In the genomic region with DNA sequence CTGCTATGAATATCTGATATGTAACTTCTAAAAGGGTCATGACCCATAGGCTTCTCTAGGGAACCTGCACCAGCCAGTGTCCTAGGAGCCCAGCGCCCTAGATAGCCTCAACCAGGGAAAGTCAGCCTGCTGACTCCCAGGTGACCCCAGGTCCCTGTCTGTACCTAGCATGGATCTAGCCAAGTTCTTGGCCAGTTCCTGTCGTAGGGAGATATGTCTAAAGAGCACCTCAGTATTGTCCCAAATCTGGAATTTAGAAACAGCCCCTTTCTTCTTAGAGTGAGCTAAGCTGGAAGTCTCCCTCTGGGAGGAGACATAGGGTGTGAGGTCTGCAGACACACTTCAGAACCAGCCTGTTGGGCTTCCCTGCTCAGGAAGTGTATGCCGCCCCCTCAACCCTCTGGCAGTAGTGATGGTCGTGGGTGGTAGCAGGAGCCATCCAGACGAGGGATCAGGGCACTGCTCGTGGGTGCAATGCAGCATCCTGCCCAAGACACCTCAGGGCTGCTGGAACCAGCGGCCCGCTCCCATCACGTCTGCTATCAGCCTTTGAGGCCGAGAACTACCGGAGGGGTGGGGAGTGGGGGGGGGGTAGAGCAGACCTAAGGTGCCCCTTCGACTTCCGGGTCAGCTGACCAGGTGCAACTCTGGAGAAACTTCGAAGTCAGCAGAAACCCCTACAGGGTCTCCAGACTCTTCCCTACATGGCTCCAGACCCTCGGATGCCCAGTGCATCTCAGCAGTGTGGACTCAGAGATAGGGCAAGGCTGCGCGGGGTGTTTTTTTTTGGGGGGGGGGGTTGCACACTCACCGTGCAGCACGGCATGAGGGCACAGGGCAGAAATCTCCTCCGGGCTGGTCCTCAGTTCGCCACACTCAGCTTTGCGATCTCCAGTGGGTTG, we compare ENCODE assay signal across 8 mouse cellular contexts. TPM values are rescaled to one million over a fixed set of nuclear protein-coding genes. Genes with fewer than 3 reads are reported as not detected.
DNase-seq lines count a peak whose midpoint lies in the region; ATAC-seq and TF ChIP-seq lines count a peak whose summit lies in the region.

A gene (minus strand): TSS at position 861 of the 902 bp plus-strand sequence.

- H3K27me3 ChIP-seq in intestine, embryonic 16.5 days (replicated peaks; ENCODE audit: control insufficient read depth, insufficient read depth, low read length) = peaks cover 6% of the 10 kb centered on the region; the same call in 1 of the 2 replicates
- H3K27me3 ChIP-seq in midbrain, embryonic 12.5 days = peaks cover 43% of the 10 kb centered on the region

- peak within 1 kb of the TSS; percentile 88 for H3K4me2 ChIP-seq in intestine, embryonic 16.5 days (ENCODE audit: low read depth, low read length)
- peak within 1 kb of the TSS; percentile 74 for H3K4me2 ChIP-seq in midbrain, embryonic 12.5 days (replicated peaks)

- 25% methylated on average over 22 of the region's 22 CpGs for WGBS in lung, adult 2 months
- WGBS in intestine, embryonic 16.5 days = 24% methylated on average over 22 of the region's 22 CpGs
- 30% methylated on average over 22 of the region's 22 CpGs for WGBS in midbrain, embryonic 12.5 days

- ATAC-seq in intestine, embryonic 16.5 days = 0 out of 2 replicates have a peak, but pooled peaks have one; percentile 10
- ATAC-seq in midbrain, embryonic 12.5 days (ENCODE audit: low FRiP score, low read depth) = peak; percentile 31; the same call in 1 of the 2 replicates

- no peaks in the 10 kb centered on the region for H3K9me3 ChIP-seq in intestine, embryonic 16.5 days (ENCODE audit: control insufficient read depth, low read length)
- no peaks in the 10 kb centered on the region for H3K9me3 ChIP-seq in midbrain, embryonic 12.5 days

- intact Hi-C loops in gastrocnemius, postnatal 36 days (cut with DNase I) = no loop called here

- peak within 1 kb of the TSS; percentile 62 for H3K9ac ChIP-seq in intestine, embryonic 16.5 days (ENCODE audit: low read depth, low read length)
- peak within 1 kb of the TSS; percentile 47; the same call in 1 of the 2 replicates for H3K9ac ChIP-seq in midbrain, embryonic 12.5 days (replicated peaks)

- no peak for DNase-seq in lung, adult 2 months
- no peak for DNase-seq in lung, postnatal 14 days
- no peak for DNase-seq in adrenal gland, postnatal 25 days
- no peak for DNase-seq in gastrocnemius, postnatal 36 days
- no peak for DNase-seq in urinary bladder, postnatal 10 days (ENCODE audit: low spot score)
- DNase-seq in cerebellum, postnatal 4 days (ENCODE audit: low spot score in 2 of 2) = no peak

- no peaks in the 10 kb centered on the region for H3K36me3 ChIP-seq in intestine, embryonic 16.5 days (ENCODE audit: control insufficient read depth, insufficient read depth, low read length)
- H3K36me3 ChIP-seq in midbrain, embryonic 12.5 days = no peaks in the 10 kb centered on the region

- H3K4me1 ChIP-seq in lung, adult 2 months (ENCODE audit: control insufficient read depth, insufficient read depth, low read length) = no peaks in the 10 kb centered on the region; the same call in 1 of the 2 replicates
- H3K4me1 ChIP-seq in intestine, embryonic 16.5 days (ENCODE audit: control insufficient read depth, insufficient read depth, low read length) = peaks cover 5% of the 10 kb centered on the region
- H3K4me1 ChIP-seq in midbrain, embryonic 12.5 days = peaks cover 10% of the 10 kb centered on the region

- peak within 1 kb of the TSS; percentile 55 for H3K4me3 ChIP-seq in lung, adult 2 months (replicated peaks; ENCODE audit: extremely low read depth, low read depth, low read length)
- H3K4me3 ChIP-seq in intestine, embryonic 16.5 days (ENCODE audit: low read length) = peak within 1 kb of the TSS; percentile 50
- H3K4me3 ChIP-seq in midbrain, embryonic 12.5 days = peak within 1 kb of the TSS; percentile 37

- TF ChIP-seq POLR2A in lung, adult 2 months (IDR thresholded peaks at IDR 0.05; ENCODE audit: borderline replicate concordance, extremely low read depth, low read depth, low read length) = no peak

- no peak for TF ChIP-seq CTCF in lung, adult 2 months (IDR thresholded peaks at IDR 0.05; ENCODE audit: insufficient read depth, low read length)

- no peak within 1 kb of the TSS for H3K27ac ChIP-seq in intestine, embryonic 16.5 days (ENCODE audit: low read length)
- no peak within 1 kb of the TSS for H3K27ac ChIP-seq in midbrain, embryonic 12.5 days (replicated peaks)

RNA-seq across cellular contexts. Expression of the gene that starts here (rescaled TPM):
- polyA plus RNA-seq in lung, adult 2 months (2012; rRNA removed) = 103 and 125 TPM in 2 replicates
- 22.8 and 37.0 TPM in 2 replicates for total RNA-seq in adrenal gland, postnatal 25 days (2021)
- total RNA-seq in gastrocnemius, postnatal 36 days (2021) = 10 to 100 TPM; 14.6 to 15.2 TPM
- polyA plus RNA-seq in intestine, embryonic 16.5 days (2015; fragmentation: Nextera tagmentation; extraction: Ambion mirVana) = 26.4 and 29.0 TPM in 2 replicates
- polyA plus RNA-seq in midbrain, embryonic 12.5 days (2016; fragmentation: Nextera tagmentation; extraction: Ambion mirVana) = 21.6 and 22.1 TPM in 2 replicates
